24 mouse cellular contexts compared by ENCODE assay signal in the genomic region with DNA sequence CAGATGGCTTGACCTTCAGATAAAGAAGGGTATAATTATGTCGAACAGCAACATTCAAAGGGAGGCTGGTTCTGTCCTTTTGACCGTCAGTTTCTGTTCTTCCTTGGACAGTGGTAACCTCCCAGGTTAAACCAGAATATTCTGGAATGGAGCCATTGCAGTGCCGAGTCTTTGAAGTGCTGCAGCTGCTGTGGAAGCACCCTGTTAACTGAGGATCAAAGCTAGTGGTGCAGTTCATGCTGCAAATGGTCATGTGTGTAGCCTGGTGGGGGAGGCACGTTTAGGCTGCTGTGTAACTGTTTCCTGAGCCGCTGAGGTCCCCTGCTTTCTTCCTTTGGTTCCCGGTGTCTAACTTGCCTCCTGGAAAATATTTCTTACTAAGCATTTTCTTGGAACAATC. TPM values are rescaled to one million over a fixed set of nuclear protein-coding genes. Genes with fewer than 3 reads are reported as not detected.
DNase-seq lines count a peak whose midpoint lies in the region; ATAC-seq and TF ChIP-seq lines count a peak whose summit lies in the region.
"Had no signal": no experiment of that assay in that cellular context is flagged by ENCODE, and none has a peak within 500 bp of the region (broad histone marks: within the 10 kb centered on the region; RNA-seq: fewer than 3 reads in every experiment).

No protein-coding gene starts in this region.

- no peak for TF ChIP-seq CTCF in lung, embryonic 14.5 days (IDR thresholded peaks at IDR 0.05; ENCODE audit: low read depth)

- H3K27ac ChIP-seq in lung, embryonic 14.5 days (ENCODE audit: low read depth) = no peak overlapping the region
- peak overlapping the region; percentile 74 for H3K27ac ChIP-seq in kidney, embryonic 15.5 days
- H3K27ac ChIP-seq: embryonic facial prominence, embryonic 12.5 days; heart, embryonic 13.5 days; hindbrain, postnatal 0 days; layer of hippocampus, adult 2 months; limb, embryonic 10.5 days; liver, embryonic 13.5 days; neural tube, embryonic 15.5 days had no signal

- no peaks in the 10 kb centered on the region for H3K9me3 ChIP-seq in lung, embryonic 14.5 days (ENCODE audit: low read depth, low read length)
- H3K9me3 ChIP-seq in kidney, embryonic 15.5 days (replicated peaks) = no peaks in the 10 kb centered on the region
- H3K9me3 ChIP-seq: embryonic facial prominence, embryonic 12.5 days; heart, embryonic 13.5 days; limb, embryonic 10.5 days; liver, embryonic 13.5 days; neural tube, embryonic 15.5 days had no signal

- H3K36me3 ChIP-seq in lung, embryonic 14.5 days (ENCODE audit: insufficient read depth) = peaks cover 33% of the 10 kb centered on the region
- peaks cover 22% of the 10 kb centered on the region for H3K36me3 ChIP-seq in kidney, embryonic 15.5 days

- H3K4me2 ChIP-seq in lung, embryonic 14.5 days = no peak overlapping the region
- H3K4me2 ChIP-seq in kidney, embryonic 15.5 days = no peak overlapping the region
- H3K4me2 ChIP-seq: embryonic facial prominence, embryonic 12.5 days; heart, embryonic 13.5 days; liver, embryonic 13.5 days; neural tube, embryonic 15.5 days had no signal

- H3K9ac ChIP-seq in lung, embryonic 14.5 days = no peak overlapping the region
- no peak overlapping the region for H3K9ac ChIP-seq in kidney, embryonic 15.5 days
- H3K9ac ChIP-seq: embryonic facial prominence, embryonic 12.5 days; heart, embryonic 13.5 days; liver, embryonic 13.5 days; neural tube, embryonic 15.5 days had no signal

- no peak overlapping the region for H3K4me3 ChIP-seq in lung, embryonic 14.5 days (ENCODE audit: low read depth, low read length)
- no peak overlapping the region for H3K4me3 ChIP-seq in kidney, embryonic 15.5 days (replicated peaks)
- H3K4me3 ChIP-seq: embryonic facial prominence, embryonic 12.5 days; heart, embryonic 13.5 days; layer of hippocampus, adult 2 months; limb, embryonic 10.5 days; liver, embryonic 13.5 days; myocyte; neural tube, embryonic 15.5 days had no signal

- ATAC-seq in lung, embryonic 14.5 days (ENCODE audit: insufficient read depth) = no peak
- peak; percentile 34; the same call in 1 of the 2 replicates for ATAC-seq in kidney, embryonic 15.5 days (replicated peaks; ENCODE audit: low FRiP score)
- ATAC-seq in CD4-positive, CD25-positive, alpha-beta regulatory T cell, adult 4 months = no peak
- no peak for ATAC-seq in megakaryocyte-erythroid progenitor cell, adult 5-6 weeks (replicated peaks; ENCODE audit: low FRiP score, low TSS enrichment, poor library complexity, severe bottlenecking)
- ATAC-seq: hindbrain, postnatal 0 days had no signal

- no peaks in the 10 kb centered on the region for H3K27me3 ChIP-seq in lung, embryonic 14.5 days (ENCODE audit: insufficient read depth, low read length)
- H3K27me3 ChIP-seq in kidney, embryonic 15.5 days = no peaks in the 10 kb centered on the region
- H3K27me3 ChIP-seq: embryonic facial prominence, embryonic 12.5 days; heart, embryonic 13.5 days had no signal

- peak; percentile 61 to 78 for DNase-seq in adrenal gland, adult (ENCODE audit: inconsistent age in 2 of 2, low spot score in 1 of 2)
- DNase-seq in adrenal gland, adult 18-20 months (ENCODE audit: low spot score in 2 of 2) = no peak
- DNase-seq in lung, embryonic 14.5 days = peak; percentile 55
- no peak for DNase-seq in lung, postnatal 14 days
- DNase-seq in cerebellum, postnatal 25 days = no peak
- DNase-seq: cerebellum, adult 18-20 months; heart, postnatal 36 days; liver, embryonic 13.5 days; midbrain, embryonic 14.5 days; thymus, adult 18-20 months had no signal

- 27% methylated on average over 6 of the region's 6 CpGs for WGBS in lung, embryonic 14.5 days
- 12% methylated on average over 6 of the region's 6 CpGs for WGBS in kidney, embryonic 15.5 days

- H3K4me1 ChIP-seq in lung, embryonic 14.5 days (ENCODE audit: insufficient read depth) = 0 out of 2 replicates have a peak, but pooled peaks cover 4% of the 10 kb centered on the region
- H3K4me1 ChIP-seq in kidney, embryonic 15.5 days = peaks cover 57% of the 10 kb centered on the region

RNA-seq across cellular contexts. Expression of gene Pdp2, which starts 7.2 kb away (rescaled TPM):
- 10 to 100 TPM; 34.8 to 34.9 TPM for total RNA-seq in adrenal gland, adult 18-20 months (2021)
- 10.3 and 11.0 TPM in 2 replicates for polyA plus RNA-seq in lung, embryonic 14.5 days (2014; fragmentation: Nextera tagmentation; extraction: Ambion mirVana)
- polyA plus RNA-seq in kidney, embryonic 15.5 days (2015; fragmentation: Nextera tagmentation; extraction: Ambion mirVana) = 17.8 and 18.7 TPM in 2 replicates
- 10 to 100 TPM; 21.4 to 28.3 TPM for polyA plus RNA-seq in CD4-positive, CD25-positive, alpha-beta regulatory T cell, adult 4 months (2017; shearing (Covaris generic))
- total RNA-seq in megakaryocyte-erythroid progenitor cell, adult 5-6 weeks (2014; fragmentation: Nextera tagmentation) = 8.6 and 9.5 TPM in 2 replicates
- 10.2 and 10.4 TPM in 2 replicates for total RNA-seq in megakaryocyte-erythroid progenitor cell, adult 5-6 weeks (2017)

RNA-seq across cellular contexts. Expression of gene Cdh16, which starts 25.7 kb away (rescaled TPM):
- under 1 TPM in 1 of 2 experiments, not detected in 1; 0.86 TPM for total RNA-seq in adrenal gland, adult 18-20 months (2021)
- polyA plus RNA-seq in lung, embryonic 14.5 days (2014; fragmentation: Nextera tagmentation; extraction: Ambion mirVana) = 32.2 and 33.7 TPM in 2 replicates
- polyA plus RNA-seq in kidney, embryonic 15.5 days (2015; fragmentation: Nextera tagmentation; extraction: Ambion mirVana) = 238 and 241 TPM in 2 replicates
- not detected for polyA plus RNA-seq in CD4-positive, CD25-positive, alpha-beta regulatory T cell, adult 4 months (2017; shearing (Covaris generic))
- not detected in 2 replicates for total RNA-seq in megakaryocyte-erythroid progenitor cell, adult 5-6 weeks (2014; fragmentation: Nextera tagmentation)
- not detected in 2 replicates for total RNA-seq in megakaryocyte-erythroid progenitor cell, adult 5-6 weeks (2017)
- total RNA-seq: common myeloid progenitor, adult 5-6 weeks; hindbrain, postnatal 0 days; layer of hippocampus, adult 2 months; left cerebral cortex, adult 18-20 months; megakaryocyte progenitor cell, adult 5-6 weeks had no signal
- polyA plus RNA-seq: embryonic facial prominence, embryonic 12.5 days; frontal cortex, adult 2 months; hindbrain, postnatal 0 days; limb, embryonic 10.5 days; liver, embryonic 13.5 days; midbrain, embryonic 14.5 days; neural tube, embryonic 15.5 days had no signal

RNA-seq across cellular contexts. Expression of gene Rrad, which starts 32.6 kb away (rescaled TPM):
- 1 to 10 TPM; 2.7 to 9.4 TPM for total RNA-seq in adrenal gland, adult 18-20 months (2021)
- 10.1 and 14.1 TPM in 2 replicates for polyA plus RNA-seq in lung, embryonic 14.5 days (2014; fragmentation: Nextera tagmentation; extraction: Ambion mirVana)
- polyA plus RNA-seq in kidney, embryonic 15.5 days (2015; fragmentation: Nextera tagmentation; extraction: Ambion mirVana) = 11.8 and 15.7 TPM in 2 replicates
- polyA plus RNA-seq in CD4-positive, CD25-positive, alpha-beta regulatory T cell, adult 4 months (2017; shearing (Covaris generic)) = 10 to 100 TPM; 12.1 to 12.8 TPM
- total RNA-seq in megakaryocyte-erythroid progenitor cell, adult 5-6 weeks (2014; fragmentation: Nextera tagmentation) = 1.1 TPM in 1 of 2 replicates, not detected in the other
- total RNA-seq in megakaryocyte-erythroid progenitor cell, adult 5-6 weeks (2017) = 0.19 and 0.94 TPM in 2 replicates

RNA-seq across cellular contexts. Expression of gene Ciao2b, which starts 43.3 kb away (rescaled TPM):
- total RNA-seq in adrenal gland, adult 18-20 months (2021) = 10 to 100 TPM; 40.7 to 50.0 TPM
- 88.3 and 88.4 TPM in 2 replicates for polyA plus RNA-seq in lung, embryonic 14.5 days (2014; fragmentation: Nextera tagmentation; extraction: Ambion mirVana)
- polyA plus RNA-seq in kidney, embryonic 15.5 days (2015; fragmentation: Nextera tagmentation; extraction: Ambion mirVana) = 104 and 110 TPM in 2 replicates
- 100 to 1,000 TPM; 113 to 122 TPM for polyA plus RNA-seq in CD4-positive, CD25-positive, alpha-beta regulatory T cell, adult 4 months (2017; shearing (Covaris generic))
- total RNA-seq in megakaryocyte-erythroid progenitor cell, adult 5-6 weeks (2014; fragmentation: Nextera tagmentation) = 51.5 and 66.1 TPM in 2 replicates
- total RNA-seq in megakaryocyte-erythroid progenitor cell, adult 5-6 weeks (2017) = 26.4 and 27.7 TPM in 2 replicates

Comparison
In these comparisons a context has a peak if more than half of its experiments do, and no peak if none do; other contexts are left out.
1. DNase-seq: peak in adrenal gland, adult (2 of 2) and lung, embryonic 14.5 days (single experiment); none in adrenal gland, adult 18-20 months (0 of 2), lung, postnatal 14 days (single experiment) and cerebellum, postnatal 25 days (0 of 2).
2. RNA of gene Cdh16, which starts 25.7 kb away (polyA plus RNA-seq): 238 to 241 TPM in kidney, embryonic 15.5 days and 32.2 to 33.7 TPM in lung, embryonic 14.5 days; not detected in CD4-positive, CD25-positive, alpha-beta regulatory T cell, adult 4 months; every median in the first group is over 10 times any median in the second.